Mouse (Mus musculus) heart, adult 2 months (tissue): ENCODE data around the gene Vti1a. TPM values are rescaled to one million over a fixed set of nuclear protein-coding genes. Genes with fewer than 3 reads are reported as not detected.

Experiments
- DNase-seq, 2 experiments: peaks; one replicate each; pipeline ENCODE4 v3.0.0; 2021
- H3K27ac ChIP-seq: fragments of 200-600 bp; 2 replicates; pipeline ENCODE4 v1.8.1; 2022
- H3K27me3 ChIP-seq: fragments of 200-500 bp; 2 replicates; pipeline ENCODE4 v1.6.1; 2012; ENCODE audit warnings: mild to moderate bottlenecking, low read length, inconsistent platforms, mixed read lengths; ENCODE audit not compliant: control insufficient read depth, insufficient read depth
- H3K36me3 ChIP-seq: fragments of 200-500 bp; 2 replicates; pipeline ENCODE4 v1.6.1; 2012; ENCODE audit warnings: low read length, inconsistent platforms; ENCODE audit not compliant: control insufficient read depth, insufficient read depth
- H3K4me1 ChIP-seq: fragments of 200-500 bp; 2 replicates; pipeline ENCODE4 v1.6.1; 2011; ENCODE audit warnings: low read length; ENCODE audit not compliant: control insufficient read depth, insufficient read depth
- H3K4me3 ChIP-seq: fragments of 200-600 bp; 2 replicates; pipeline ENCODE4 v1.8.1; 2022
- H3K79me2 ChIP-seq: fragments of 200-500 bp; replicated peaks from 2 replicates; pipeline ENCODE4 v1.6.1; 2012; ENCODE audit warnings: mild to moderate bottlenecking, inconsistent platforms, low read length, moderate library complexity, mixed read lengths; ENCODE audit not compliant: control insufficient read depth, insufficient read depth
- H3K9ac ChIP-seq: fragments of 200-500 bp; 2 replicates; pipeline ENCODE4 v1.6.1; 2012; ENCODE audit warnings: low read depth, mild to moderate bottlenecking, control low read depth, inconsistent platforms, low read length, mixed read lengths
- CTCF ChIP-seq: fragments of 200-600 bp; IDR thresholded peaks from 2 replicates; pipeline ENCODE4 v1.8.1; 2022; ENCODE audit warnings: antibody characterized with exemption, mild to moderate bottlenecking, moderate library complexity
- EP300 ChIP-seq: fragments of 200-500 bp; IDR thresholded peaks from 2 replicates; pipeline ENCODE4 v1.6.1; 2011; ENCODE audit warnings: low read depth, low read length, control low read depth; ENCODE audit not compliant: insufficient read depth
- POLR2A ChIP-seq: fragments of 200-500 bp; IDR thresholded peaks from 2 replicates; pipeline ENCODE4 v1.6.1; 2011; ENCODE audit warnings: mild to moderate bottlenecking, low read depth, low read length, control low read depth; ENCODE audit not compliant: insufficient read depth
- WGBS: fragments of 180-500 bp; shearing (Covaris S2); methylation state at CpG from one replicate; pipeline ENCODE4 v1.1.7; 2018; 5-methylcytosine and 5-hydroxymethylcytosine counted together
- intact Hi-C: fragments of 180-260 bp; cut with DNase I; formaldehyde crosslinking; loops from one replicate; pipeline ENCODE4 v1.15.1; 2025
- polyA plus RNA-seq: library from polyadenylated mRNA; depleted of rRNA; stranded (reverse); fragments of >200 nt; gene quantifications from 2 replicates; pipeline ENCODE4 v1.2.3, GENCODE M21; 2012
- total RNA-seq, 2 experiments: library from RNA; stranded (reverse); gene quantifications; 2 replicates each; pipeline ENCODE4 v1.2.3; 2021

The Vti1a gene
- total and polyA plus RNA-seq, 3 experiments: 6.2 to 16.3 (median 15.6) TPM

DNA sequence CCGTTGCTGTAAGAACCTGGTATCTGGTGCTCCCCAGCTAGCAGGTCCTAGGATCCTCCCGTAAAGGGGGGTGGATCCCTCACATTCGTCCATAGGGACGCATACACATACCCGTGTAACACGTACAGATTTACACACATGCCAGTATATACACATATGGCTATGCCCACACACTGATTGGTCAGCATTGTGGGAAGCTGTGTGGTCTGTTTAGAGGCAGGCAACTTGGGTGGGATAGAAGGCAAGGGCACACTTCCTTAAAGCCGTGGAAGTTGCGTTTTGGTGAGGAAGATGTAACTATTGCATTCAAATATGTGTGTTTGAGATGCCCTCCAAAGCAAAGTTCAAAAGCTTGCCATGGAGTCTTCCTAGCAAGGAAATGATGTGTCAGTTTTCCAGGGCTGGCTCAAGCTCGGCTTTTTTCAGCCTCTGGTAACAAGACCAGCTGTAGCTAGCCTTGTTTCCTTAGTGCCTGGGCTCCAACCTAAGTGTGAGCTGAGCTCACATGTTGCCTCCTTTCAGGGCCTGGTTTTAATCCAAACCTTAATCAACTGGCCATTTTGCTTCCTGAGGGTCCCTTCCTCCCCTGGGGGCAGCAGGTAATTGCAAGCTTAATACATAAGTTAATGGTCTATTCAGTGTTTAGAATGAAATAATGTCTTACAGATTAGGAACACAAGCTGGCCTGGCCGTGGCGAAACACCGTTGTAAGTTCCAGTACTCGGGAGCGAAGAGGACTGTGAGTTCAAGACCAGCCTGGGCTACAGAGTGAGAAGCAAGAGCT lies 271.7 kb downstream of the Vti1a start:
- WGBS: 86% methylated on average over 14 of the region's 14 CpGs
- Histone ChIP-seq H3K4me3 (no peak overlapping the region), H3K9ac (no peak overlapping the region), H3K27ac (no peak overlapping the region), H3K36me3 (no peaks in the 10 kb centered on the region), H3K4me1 (peaks cover 2% of the 10 kb centered on the region; the same call in 1 of the 2 replicates), H3K27me3 (no peaks in the 10 kb centered on the region), H3K79me2 (no peaks in the 10 kb centered on the region)
- intact Hi-C loops: no loop called here
- no peak for DNase-seq
- TF ChIP-seq POLR2A: no peak
- no peak for TF ChIP-seq CTCF
- no peak for TF ChIP-seq EP300

GRCm38 (mm10) chr19:55588948-55589896 lies 273.1 kb downstream of the Vti1a start:
- no peak for DNase-seq
- WGBS: 73% methylated on average over 16 of the region's 16 CpGs
- H3K4me3 ChIP-seq: no peak overlapping the region

GRCm38 (mm10) chr19:55592876-55593691 lies 277.0 kb downstream of the Vti1a start:
- Histone ChIP-seq H3K27ac (no peak overlapping the region), H3K9ac (no peak overlapping the region), H3K36me3 (no peaks in the 10 kb centered on the region), H3K79me2 (no peaks in the 10 kb centered on the region), H3K27me3 (no peaks in the 10 kb centered on the region), H3K4me3 (no peak overlapping the region), H3K4me1 (peaks cover 2% of the 10 kb centered on the region)
- TF ChIP-seq CTCF (no peak), POLR2A (no peak), EP300 (no peak)
- DNase-seq: no peak
- intact Hi-C loops: no loop called here
- WGBS: 78% methylated on average over 26 of the region's 26 CpGs

More at GRCm38 (mm10) chr19:55588948-55589896, 273.1 kb downstream of the Vti1a start:
- Histone ChIP-seq H3K27me3 (no peaks in the 10 kb centered on the region), H3K9ac (no peak overlapping the region), H3K79me2 (no peaks in the 10 kb centered on the region), H3K27ac (no peak overlapping the region), H3K4me1 (peaks cover 2% of the 10 kb centered on the region; the same call in 1 of the 2 replicates), H3K36me3 (no peaks in the 10 kb centered on the region)
- TF ChIP-seq CTCF (no peak), EP300 (no peak), POLR2A (no peak)
- intact Hi-C loops: no loop called here

- no peak overlapping the region for H3K9ac ChIP-seq
- peak in 1 of 2 experiments; percentile 53 for DNase-seq
- H3K79me2 ChIP-seq: no peaks in the 10 kb centered on the region
These were observed 277.8 kb downstream of the Vti1a start for GRCm38 (mm10) chr19:55593729-55594444.

DNA sequence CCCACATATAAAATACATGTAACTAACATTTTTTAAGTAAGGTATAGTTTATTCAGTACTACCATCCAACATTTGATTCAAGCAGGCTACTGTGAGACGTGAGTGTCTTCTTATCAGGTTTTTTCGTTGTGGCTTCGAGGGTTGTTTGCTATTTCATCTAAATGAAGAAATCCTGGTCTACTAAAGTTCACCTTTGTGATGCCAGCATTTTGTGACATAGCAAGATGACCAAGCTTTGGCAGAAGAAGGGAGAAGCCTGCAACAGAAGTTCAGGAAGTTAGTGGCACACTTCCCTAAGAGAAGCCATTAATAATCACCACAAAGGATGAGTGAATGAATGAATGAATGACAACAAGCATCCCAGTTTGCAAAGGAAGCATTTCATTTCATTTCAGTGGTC lies 278.4 kb downstream of the Vti1a start:
- no peak overlapping the region for H3K27ac ChIP-seq
- no peaks in the 10 kb centered on the region for H3K27me3 ChIP-seq
- TF ChIP-seq EP300: no peak
- no peak for TF ChIP-seq CTCF
- no peak for TF ChIP-seq POLR2A
- H3K36me3 ChIP-seq: no peaks in the 10 kb centered on the region
- H3K79me2 ChIP-seq: no peaks in the 10 kb centered on the region
- no peak overlapping the region for H3K9ac ChIP-seq
- intact Hi-C loops: no loop called here
- H3K4me3 ChIP-seq: no peak overlapping the region
- H3K4me1 ChIP-seq: peaks cover 2% of the 10 kb centered on the region
- DNase-seq: no peak
- WGBS: 86% methylated on average over 3 of the region's 3 CpGs

More at GRCm38 (mm10) chr19:55593729-55594444, 277.8 kb downstream of the Vti1a start:
- H3K27me3 ChIP-seq: no peaks in the 10 kb centered on the region
- no peaks in the 10 kb centered on the region for H3K36me3 ChIP-seq
- TF ChIP-seq CTCF: no peak
- 0 out of 2 replicates have a peak, but pooled peaks have one; percentile 12 for TF ChIP-seq EP300
- TF ChIP-seq POLR2A: no peak
- H3K27ac ChIP-seq: no peak overlapping the region
- H3K4me1 ChIP-seq: peaks cover 2% of the 10 kb centered on the region
- intact Hi-C loops: no loop called here
- no peak overlapping the region for H3K4me3 ChIP-seq
- WGBS: 83% methylated on average over 16 of the region's 16 CpGs
